Mouse (Mus musculus) testis, adult 10 weeks (tissue): ENCODE results near the gene Mus81. TPM values are rescaled to one million over a fixed set of nuclear protein-coding genes. Genes with fewer than 3 reads are reported as not detected.

Experiments used
- polyA plus RNA-seq: library from polyadenylated mRNA; stranded (reverse); fragments of 350-450 nt; fragmentation: Illumina TruSeq; extraction: RNeasy Lipid Tissue Mini Kit (QIAGEN cat#74804); gene quantifications from one replicate; pipeline ENCODE4 v1.2.3, GENCODE M21; 2014; ENCODE audit warnings: low read depth, low replicate concordance

Gene Mus81
- polyA plus RNA-seq, result 1.2 TPM

GRCm38 (mm10) chr19:5487768-5488550 is at the start of gene Mus81:
Gene Mus81, minus strand, starts transcription at chr19:5488402.

DNA sequence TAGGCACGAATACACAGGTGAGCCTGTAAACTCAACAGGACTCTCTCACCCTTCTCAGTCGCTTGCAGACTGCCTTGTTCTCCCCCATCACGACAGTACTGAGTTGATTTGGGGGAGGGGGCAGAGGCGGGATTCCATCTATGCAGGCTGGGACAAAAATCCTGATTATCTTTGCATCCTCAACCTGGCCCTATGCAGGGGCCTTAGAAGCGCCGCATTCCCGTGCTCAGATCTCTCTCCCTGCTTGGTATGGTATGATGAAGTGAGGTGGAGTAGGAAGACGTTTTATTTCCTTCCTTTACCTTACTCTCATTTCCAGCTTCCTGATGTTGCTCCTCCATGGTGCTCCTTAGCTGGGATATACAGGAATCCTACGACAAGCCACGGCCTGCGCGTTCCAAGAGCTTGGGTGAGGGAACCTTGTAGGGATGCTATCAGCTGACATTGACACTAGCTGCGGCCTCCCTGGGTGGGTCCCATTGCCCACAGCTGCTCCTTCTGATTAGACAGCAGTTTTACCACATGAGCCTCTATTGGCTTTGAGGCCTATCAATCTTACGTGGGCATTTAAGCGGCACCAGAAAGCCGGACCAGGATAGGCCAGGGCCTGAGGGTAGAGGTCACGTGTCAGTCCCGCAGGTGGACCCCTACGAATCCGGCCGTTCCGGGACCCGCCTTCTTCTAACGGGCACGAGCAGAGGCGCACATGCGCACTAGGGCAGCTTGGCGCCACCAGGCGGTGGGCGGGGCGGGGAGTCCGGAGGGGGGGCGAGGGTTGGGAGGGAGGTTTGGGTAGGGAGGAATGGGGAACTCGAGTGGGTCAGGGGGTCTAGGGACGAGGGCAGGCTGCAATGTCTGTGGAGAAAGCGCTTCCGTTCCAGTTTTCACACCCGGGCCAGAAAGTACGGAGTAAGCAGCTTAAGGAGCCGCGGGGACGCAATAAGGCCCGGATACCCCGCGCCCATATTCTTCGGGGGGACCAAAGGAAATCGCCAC is 22.1 kb upstream of the Mus81 start, which contains the start of gene Snx32:
Snx32 (minus strand) TSS at position 508 of the 996 bp plus-strand sequence.

DNA sequence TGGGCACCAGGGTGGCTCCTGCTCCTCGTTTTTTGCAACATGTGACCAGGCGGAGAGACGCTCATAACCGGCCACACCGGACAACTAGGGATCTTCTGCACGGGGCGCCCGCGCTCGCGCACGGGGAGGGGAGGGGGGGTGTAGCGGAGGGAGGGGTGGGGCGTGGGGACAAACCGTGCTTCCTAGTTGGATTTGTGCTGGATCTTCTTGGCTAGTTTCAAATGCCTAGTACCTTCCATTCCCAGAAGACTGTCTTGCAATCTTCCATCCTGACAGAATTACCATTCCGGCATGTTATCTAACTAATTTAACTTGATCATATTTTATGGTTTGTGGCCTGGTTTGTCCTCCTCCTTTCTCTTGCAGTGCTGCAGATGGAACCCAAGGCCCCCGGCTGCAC is 15.5 kb upstream of the Mus81 start, which contains the start of gene 1700020D05Rik:
1700020D05Rik (minus strand) TSS at position 101 of the 400 bp plus-strand sequence.

GRCm38 (mm10) chr19:5490313-5490897 is 2.2 kb upstream of the Mus81 start, which contains the start of gene Cfl1:
Gene Cfl1, plus strand, starts transcription at chr19:5490455.

DNA sequence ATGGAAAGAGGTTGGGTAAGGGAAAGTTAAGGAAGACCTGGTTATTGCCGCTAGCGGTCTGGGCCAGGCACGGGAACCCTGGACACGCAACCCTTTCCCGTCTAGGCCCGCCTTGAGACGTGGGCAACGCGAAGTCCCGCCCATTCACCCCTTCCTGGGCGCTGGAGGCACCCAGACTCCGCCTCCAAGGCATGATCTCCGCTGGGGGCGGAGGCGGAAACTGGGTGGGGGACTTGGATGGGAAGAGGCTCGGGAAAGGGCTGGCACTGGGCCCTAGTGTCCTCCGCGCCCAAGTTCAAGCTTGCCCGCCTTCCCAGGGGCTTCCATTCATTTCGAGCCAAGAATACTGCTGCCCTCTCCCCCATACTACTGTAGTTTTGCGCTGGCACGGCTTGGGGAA is 14.5 kb downstream of the Mus81 start, which contains the start of gene Efemp2:
Efemp2 (plus strand) TSS at position 235 of the 400 bp plus-strand sequence.

GRCm38 (mm10) chr19:5468374-5468773 is 19.8 kb downstream of the Mus81 start, which contains the start of gene Ctsw:
Gene Ctsw, minus strand, starts transcription at chr19:5468507.

DNA sequence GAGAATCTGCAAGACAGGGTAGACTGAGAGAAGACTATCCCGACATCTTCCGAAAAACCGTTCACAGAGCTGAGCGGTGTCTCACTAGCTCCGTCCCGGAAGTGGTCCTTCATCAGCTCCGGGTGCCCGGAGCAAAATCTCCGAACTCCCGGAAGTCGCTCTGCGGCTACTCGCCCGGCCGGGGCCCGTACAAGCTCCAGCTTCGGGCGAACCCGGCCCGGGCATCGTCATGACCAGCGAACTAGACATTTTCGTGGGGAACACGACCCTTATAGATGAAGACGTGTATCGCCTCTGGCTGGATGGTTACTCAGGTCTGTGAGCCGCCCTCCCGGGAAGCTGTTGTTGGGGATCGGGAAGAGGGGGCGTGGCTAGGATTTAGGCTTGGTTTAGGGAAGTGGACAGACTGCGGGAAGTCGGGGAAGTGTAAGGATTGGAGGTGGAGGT is 27.7 kb downstream of the Mus81 start, which contains the start of gene Fibp:
Fibp (plus strand) TSS at position 151 of the 447 bp plus-strand sequence.

DNA sequence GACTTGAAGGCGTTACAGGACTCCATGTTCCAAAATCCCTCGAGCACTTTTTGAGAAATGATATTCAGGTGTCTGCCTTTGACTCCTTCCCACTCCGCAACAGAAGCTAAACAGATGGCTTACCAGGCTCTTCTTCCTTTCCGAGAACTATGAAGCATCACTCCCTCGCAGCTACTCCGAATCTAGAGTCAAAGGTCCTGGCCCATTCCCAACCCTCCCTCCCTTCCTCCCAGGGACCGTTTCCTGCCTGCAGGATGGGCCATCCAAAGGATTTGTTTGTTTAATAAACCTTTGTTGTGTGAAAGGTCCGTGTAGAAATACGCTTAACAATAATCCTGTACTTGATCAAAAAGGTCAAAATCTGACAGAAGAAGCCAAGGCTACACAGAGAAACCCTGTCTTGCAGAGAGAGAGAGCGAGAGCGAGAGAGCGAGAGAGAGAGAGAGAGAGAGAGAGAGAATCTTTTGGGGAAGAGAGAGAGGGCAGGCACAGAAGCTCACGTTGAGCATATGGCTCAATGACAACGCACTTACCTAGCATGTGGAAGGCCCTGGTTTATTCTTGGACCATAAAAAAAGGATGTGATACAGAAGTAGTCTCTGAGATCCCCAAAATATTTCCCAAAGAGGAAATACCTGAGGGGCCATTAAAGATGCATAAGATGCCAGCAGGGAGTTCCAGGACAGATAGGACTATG is 30.3 kb downstream of the Mus81 start, which contains the start of gene Ccdc85b:
Ccdc85b (minus strand) TSS at position 149 of the 697 bp plus-strand sequence.

GRCm38 (mm10) chr19:5447515-5448353 is 40.5 kb downstream of the Mus81 start, which contains the start of gene Fosl1:
Gene Fosl1, plus strand, starts transcription at chr19:5447547.

Other genes starting within 250 kb of the Mus81 start
- 44.3 TPM for gene Pacs1, start 215.3 kb downstream of the Mus81 start, polyA plus RNA-seq
- 42.7 TPM for gene Sf3b2, start 192.9 kb downstream of the Mus81 start, polyA plus RNA-seq
- 0.18 TPM for gene Gal3st3, start 190.1 kb downstream of the Mus81 start, polyA plus RNA-seq
- gene Catsper1, start 152.7 kb downstream of the Mus81 start, polyA plus RNA-seq, result 41.2 TPM
- gene Cst6, start 138.8 kb downstream of the Mus81 start, polyA plus RNA-seq, result not detected
- 13.1 TPM for gene Eif1ad, start 121.7 kb downstream of the Mus81 start, polyA plus RNA-seq
- gene Banf1, start 121.2 kb downstream of the Mus81 start, polyA plus RNA-seq, result 12.7 TPM
- gene Sart1, start 99.7 kb downstream of the Mus81 start, polyA plus RNA-seq, result 2.7 TPM
- gene Tsga10ip, start 85.9 kb downstream of the Mus81 start, polyA plus RNA-seq, result 27.1 TPM
- gene Drap1, start 63.4 kb downstream of the Mus81 start, polyA plus RNA-seq, result 20.5 TPM
- 0.76 TPM for gene AI837181, start 63.3 kb downstream of the Mus81 start, polyA plus RNA-seq
- 0.57 TPM for gene Fosl1, start 40.9 kb downstream of the Mus81 start, polyA plus RNA-seq
- gene Ccdc85b, start 30.5 kb downstream of the Mus81 start, polyA plus RNA-seq, result 0.14 TPM
- 5.3 TPM for gene Fibp, start 27.8 kb downstream of the Mus81 start, polyA plus RNA-seq
- not detected for gene Ctsw, start 19.9 kb downstream of the Mus81 start, polyA plus RNA-seq
- 0.52 TPM for gene Efemp2, start 14.4 kb downstream of the Mus81 start, polyA plus RNA-seq
- 118 TPM for gene Cfl1, start 2.1 kb upstream of the Mus81 start, polyA plus RNA-seq
- gene 1700020D05Rik, start 15.4 kb upstream of the Mus81 start, polyA plus RNA-seq, result 127 TPM
- gene Snx32, start 22.1 kb upstream of the Mus81 start, polyA plus RNA-seq, result 0.91 TPM
- 1.9 TPM for gene Ovol1, start 72.2 kb upstream of the Mus81 start, polyA plus RNA-seq
- gene Ap5b1, start 79.6 kb upstream of the Mus81 start, polyA plus RNA-seq, result not detected
- 0.25 TPM for gene Rnaseh2c, start 113.5 kb upstream of the Mus81 start, polyA plus RNA-seq
- gene Kat5, start 121.8 kb upstream of the Mus81 start, polyA plus RNA-seq, result 52.9 TPM
- gene Rela, start 149.1 kb upstream of the Mus81 start, polyA plus RNA-seq, result 1.1 TPM
- gene Sipa1, start 175.3 kb upstream of the Mus81 start, polyA plus RNA-seq, result 0.07 TPM
- 2.6 TPM for gene Map3k11, start 200.3 kb upstream of the Mus81 start, polyA plus RNA-seq
- 0.55 TPM for gene Pcnx3, start 200.5 kb upstream of the Mus81 start, polyA plus RNA-seq
- not detected for gene Kcnk7, start 216.0 kb upstream of the Mus81 start, polyA plus RNA-seq
- gene Ehbp1l1, start 237.9 kb upstream of the Mus81 start, polyA plus RNA-seq, result 3.6 TPM
- gene Fam89b, start 241.3 kb upstream of the Mus81 start, polyA plus RNA-seq, result 4.0 TPM